Mouse (Mus musculus) ES-Bruce4 (cell line): ENCODE measurements around the gene Cntrl.

Source experiments
- CTCF ChIP-seq: IDR thresholded peaks from one replicate; pipeline ENCODE4 v1.8.1; 2011; ENCODE audit warnings: low read depth, low read length
- EP300 ChIP-seq: IDR thresholded peaks from 2 replicates; pipeline ENCODE4 v1.6.1; 2011; ENCODE audit warnings: low read depth, low read length; ENCODE audit not compliant: insufficient read depth
- POLR2A ChIP-seq: IDR thresholded peaks from one replicate; pipeline ENCODE4 v1.8.1; 2011; ENCODE audit warnings: low read length; ENCODE audit not compliant: insufficient read depth

- TF ChIP-seq POLR2A: no peak
- TF ChIP-seq EP300: no peak
- TF ChIP-seq CTCF: no peak
These were observed 68.9 kb downstream of the Cntrl start for GRCm38 (mm10) chr2:35178153-35178552.
